Mouse (Mus musculus): Measurements from ENCODE around the gene Dnaja3.
"Not testable (repeated sequence)": the region's sequence is repeated elsewhere in the genome, so short reads cannot be mapped to it uniquely, and the experiment has no call there.

DNA sequence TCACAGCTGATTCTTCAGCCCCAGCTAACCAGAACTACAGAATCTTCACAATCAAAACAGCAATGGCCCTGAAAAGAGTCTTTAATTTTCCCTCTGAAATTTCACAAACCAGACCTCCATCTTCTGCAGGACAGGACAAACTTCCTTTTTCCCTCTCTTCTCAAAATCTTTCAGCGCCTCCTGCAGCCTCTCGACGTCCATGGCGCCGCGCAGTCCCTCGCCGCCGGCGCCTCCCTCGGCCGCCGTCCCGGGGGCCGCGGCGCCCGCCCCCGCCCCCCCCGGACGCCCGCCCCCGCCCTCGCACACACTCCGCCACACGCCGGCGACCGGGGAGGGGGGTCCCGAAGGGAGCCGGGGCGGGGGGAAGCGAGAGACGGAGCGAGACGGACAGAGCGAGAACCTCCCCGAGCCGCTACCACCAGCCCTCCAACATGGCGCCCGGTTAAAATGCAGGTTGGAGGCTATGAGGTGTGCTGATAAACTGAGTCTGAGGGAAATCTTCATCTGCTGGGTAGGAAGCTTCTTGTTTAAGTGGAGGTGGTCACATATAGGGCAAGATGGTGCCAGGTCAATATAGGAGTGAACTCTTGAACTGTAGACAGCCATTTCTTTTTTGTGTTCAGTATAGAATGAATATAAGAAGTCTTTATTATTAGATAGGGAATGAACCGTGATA lies 117.0 kb downstream of the Dnaja3 start:
- TF ChIP-seq CTCF (IDR thresholded peaks at IDR 0.05; ENCODE audit: borderline replicate concordance, extremely low read depth, insufficient read depth, insufficient read length); POLR2A (IDR thresholded peaks at IDR 0.05; ENCODE audit: borderline replicate concordance, extremely low read depth, insufficient read depth, insufficient read length, poor library complexity, severe bottlenecking): not testable (repeated sequence)
